Mouse (Mus musculus) thymus, adult 2 months (tissue): Measurements from ENCODE around the gene Slc10a4.
"Not testable (repeated sequence)": the region's sequence is repeated elsewhere in the genome, so short reads cannot be mapped to it uniquely, and the experiment has no call there.

Experiments
- CTCF ChIP-seq: fragments of 200-500 bp; IDR thresholded peaks from 2 replicates; pipeline ENCODE4 v1.5.1; 2012; ENCODE audit warnings: mild to moderate bottlenecking, control low read depth, low read length, moderate library complexity, borderline replicate concordance; ENCODE audit not compliant: control insufficient read depth, poor library complexity, insufficient read depth; ENCODE audit errors: extremely low read depth
- POLR2A ChIP-seq: fragments of 200-500 bp; IDR thresholded peaks from 2 replicates; pipeline ENCODE4 v1.6.1; 2012; ENCODE audit warnings: mild to moderate bottlenecking, low read length, control low read depth, moderate library complexity; ENCODE audit not compliant: control insufficient read depth, poor library complexity, insufficient read depth; ENCODE audit errors: extremely low read depth

- not testable (repeated sequence) for TF ChIP-seq CTCF, POLR2A
Observed at GRCm38 (mm10) chr5:73013611-73014287, 7.1 kb downstream of the Slc10a4 start.
